Mouse (Mus musculus) lung, adult 2 months (tissue): ENCODE data around the gene Gm20888. TPM values are rescaled to one million over a fixed set of nuclear protein-coding genes. Genes with fewer than 3 reads are reported as not detected.
"Not testable (repeated sequence)": the region's sequence is repeated elsewhere in the genome, so short reads cannot be mapped to it uniquely, and the experiment has no call there.

Source experiments
- DNase-seq: peaks from one replicate; pipeline ENCODE4 v3.0.0; 2022
- H3K4me1 ChIP-seq: fragments of 200-500 bp; 2 replicates; pipeline ENCODE4 v1.6.1; 2011; ENCODE audit warnings: low read length; ENCODE audit not compliant: control insufficient read depth, insufficient read depth
- H3K4me3 ChIP-seq: fragments of 200-500 bp; replicated peaks from 2 replicates; pipeline ENCODE3; 2011; ENCODE audit warnings: low read depth, mild to moderate bottlenecking, control low read depth, low read length; ENCODE audit errors: extremely low read depth
- WGBS: fragments of 180-500 bp; shearing (Covaris S2); methylation state at CpG from one replicate; pipeline ENCODE4 v1.1.7; 2018; 5-methylcytosine and 5-hydroxymethylcytosine counted together
- polyA plus RNA-seq: library from polyadenylated mRNA; depleted of rRNA; stranded (reverse); fragments of >200 nt; gene quantifications from 2 replicates; pipeline ENCODE4 v1.2.3, GENCODE M21; 2012; rRNA removed

Gene Gm20888
- polyA plus RNA-seq = not detected in 2 replicates

- no CpG with 5 or more reads among the region's 6 CpGs for WGBS
- H3K4me3 ChIP-seq, H3K4me1 ChIP-seq, DNase-seq: not testable (repeated sequence)
Observed at GRCm38 (mm10) chrY:70441582-70441981, at the start of gene Gm20888. Gene Gm20888, plus strand, starts transcription at chrY:70441882.

Other genes with a start within 250 kb of the Gm20888 start
- not detected in 2 replicates for gene Gm21118, start 168.2 kb upstream of the Gm20888 start, polyA plus RNA-seq
- not detected in 2 replicates for gene Gm29423, start 138.6 kb upstream of the Gm20888 start, polyA plus RNA-seq
- not detected in 2 replicates for gene Gm29644, start 138.5 kb upstream of the Gm20888 start, polyA plus RNA-seq